Mouse (Mus musculus): ENCODE data around the gene Smug1.

DNA sequence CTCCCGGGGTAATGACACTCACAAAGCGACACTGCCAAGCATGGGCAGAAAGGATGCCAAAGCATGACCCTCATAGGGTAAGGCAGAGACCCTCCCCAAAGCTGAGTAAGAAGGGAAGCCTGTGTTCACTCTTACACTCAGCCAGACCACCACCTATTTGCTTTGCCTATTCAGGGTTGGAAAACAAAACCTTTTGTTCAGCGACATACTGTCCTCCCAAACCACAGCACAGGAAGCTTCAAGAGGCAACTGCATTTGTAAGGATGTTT is 19.5 kb downstream of the Smug1 start:
- no peak for TF ChIP-seq CTCF (IDR thresholded peaks at IDR 0.05; ENCODE audit: insufficient read depth, low read length)
- TF ChIP-seq POLR2A (IDR thresholded peaks at IDR 0.05; ENCODE audit: borderline replicate concordance, extremely low read depth, low read depth, low read length) = no peak

Data from lung, adult 2 months (tissue).